Mouse (Mus musculus) gastrocnemius, postnatal 25 days (tissue): ENCODE data around the gene Lingo2. TPM values are rescaled to one million over a fixed set of nuclear protein-coding genes. Genes with fewer than 3 reads are reported as not detected.

ENCODE experiments used
- DNase-seq: peaks from one replicate; pipeline ENCODE4 v3.0.0; 2022
- total RNA-seq, 2 experiments: library from RNA; stranded (reverse); gene quantifications; 1 replicate in 1 of 2; 2 replicates in 1 of 2; pipeline ENCODE4 v1.2.3; 2021

Lingo2 gene
- total RNA-seq, 2 experiments from 2014 or later: not detected

DNA sequence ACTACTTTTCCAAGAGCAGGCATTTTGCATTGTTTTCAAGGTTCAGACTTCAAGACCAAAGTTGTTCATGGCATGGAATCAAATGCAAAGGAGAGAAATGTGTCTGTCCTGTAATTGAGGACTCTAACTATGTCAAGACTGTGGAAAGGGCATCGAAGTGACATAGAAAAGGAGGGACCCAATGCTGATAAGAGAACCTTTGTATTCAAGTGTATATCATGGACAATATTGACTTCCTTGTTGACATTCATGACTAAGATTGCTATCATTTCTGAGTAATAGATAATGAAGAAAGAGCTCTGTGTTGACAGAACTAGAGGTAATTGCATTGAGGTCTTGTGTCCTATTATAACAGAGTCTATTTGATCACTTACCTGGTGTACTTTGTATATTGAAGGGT, 390.6 kb downstream of the Lingo2 start:
- DNase-seq: no peak

DNA sequence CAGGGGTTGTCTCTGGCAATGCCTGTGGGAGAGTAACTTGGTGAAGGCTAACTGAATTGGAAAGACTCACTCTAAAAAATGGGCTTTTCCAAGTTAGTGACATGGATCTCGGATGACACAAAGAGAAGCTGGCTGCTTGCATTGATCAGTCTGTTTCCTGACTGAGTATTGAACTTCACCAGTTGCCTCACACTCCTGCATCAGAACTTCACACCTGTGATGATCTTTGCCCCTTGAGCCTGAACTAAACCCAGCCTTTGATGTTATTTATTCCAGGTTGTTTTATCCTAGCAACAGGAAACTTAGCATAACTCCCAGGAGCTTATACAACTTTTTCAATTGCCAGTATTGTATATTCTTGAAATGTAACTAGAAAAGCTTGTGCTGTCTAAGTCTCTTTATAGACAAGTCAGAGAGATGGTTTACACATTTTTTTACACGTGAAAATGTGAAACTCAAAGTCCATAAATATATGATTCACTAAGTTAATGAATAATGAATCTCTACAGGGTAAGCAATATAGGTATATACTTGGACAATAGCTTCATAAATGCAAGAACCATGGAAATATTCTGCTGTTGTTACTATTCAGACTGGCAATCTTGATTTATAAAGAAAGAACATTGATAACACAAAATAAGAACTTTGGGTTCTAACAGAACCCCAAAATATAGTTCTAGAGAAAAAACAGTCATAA, 410.7 kb downstream of the Lingo2 start:
- no peak for DNase-seq

DNA sequence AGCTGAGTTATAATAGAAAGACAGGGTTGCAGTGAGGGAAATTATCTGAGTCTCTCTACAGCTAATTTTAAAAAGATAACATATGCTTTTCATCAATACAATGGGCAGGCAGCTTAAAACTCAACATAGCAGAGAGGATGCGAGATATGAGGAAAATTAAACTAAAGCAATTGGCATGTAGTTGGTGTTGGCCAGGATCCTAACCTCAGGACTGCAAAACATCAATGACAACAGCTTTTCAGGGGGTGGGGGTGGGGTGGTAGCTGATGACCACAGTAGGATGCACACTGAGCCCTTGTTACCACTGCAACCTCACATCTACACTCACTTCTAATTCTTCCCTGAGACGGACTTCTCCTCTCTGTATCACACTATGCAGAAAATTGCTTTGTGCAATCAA, 417.7 kb downstream of the Lingo2 start:
- DNase-seq: no peak

DNA sequence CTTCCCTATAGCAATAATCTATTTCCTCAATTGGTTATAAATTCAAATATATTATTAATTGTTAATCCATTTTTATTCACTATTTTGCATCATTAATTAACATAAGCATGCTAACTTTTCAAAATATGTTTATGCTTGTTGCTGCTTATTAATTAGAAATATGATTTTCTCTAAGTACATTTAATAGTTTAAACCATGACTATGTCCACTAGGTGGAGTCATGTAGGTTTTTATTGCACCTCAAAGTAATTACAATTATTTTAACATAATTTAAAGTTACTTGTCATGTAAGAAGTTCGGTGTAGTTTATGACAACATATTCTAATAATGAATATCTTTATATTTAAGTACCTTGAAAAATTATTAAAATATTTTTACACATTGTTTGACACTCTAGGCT, 461.3 kb downstream of the Lingo2 start:
- DNase-seq: no peak

DNA sequence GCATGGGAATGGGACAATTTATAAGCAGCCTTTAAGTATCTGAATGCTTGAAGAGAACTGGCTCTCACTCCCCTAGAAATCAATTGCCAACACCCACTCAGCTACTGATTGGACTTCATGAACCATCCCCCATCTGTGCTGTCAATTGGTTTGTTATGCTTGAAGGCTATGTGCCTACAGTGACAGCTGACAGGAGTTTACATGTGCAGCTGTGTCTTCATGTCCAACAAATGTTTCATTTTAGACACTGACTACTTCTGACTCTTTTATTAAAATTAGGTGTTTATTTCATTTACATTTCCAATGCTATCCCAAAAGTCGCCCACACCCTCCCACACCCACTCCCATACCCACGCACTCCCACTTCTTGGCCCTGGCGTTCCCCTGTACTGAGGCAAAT, 516.3 kb downstream of the Lingo2 start:
- no peak for DNase-seq

DNA sequence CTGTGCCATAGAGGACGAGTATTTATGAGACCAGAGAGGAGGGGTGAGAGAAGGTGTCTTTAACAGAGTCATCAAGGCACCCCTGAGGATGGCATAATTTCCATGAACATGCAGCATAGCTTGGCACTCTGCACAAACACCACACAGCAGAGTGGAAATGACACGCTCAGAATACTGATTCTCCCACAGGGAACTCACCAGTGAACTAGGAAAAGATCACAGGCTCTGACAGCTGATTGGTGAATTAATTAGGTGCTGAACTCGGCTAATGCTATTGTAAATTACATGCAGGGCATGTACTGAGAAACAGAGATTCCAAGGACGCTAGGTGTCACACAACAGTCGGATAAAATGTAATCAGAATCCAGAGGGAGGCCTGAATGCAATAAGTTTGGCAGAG, 525.4 kb downstream of the Lingo2 start:
- DNase-seq: no peak

DNA sequence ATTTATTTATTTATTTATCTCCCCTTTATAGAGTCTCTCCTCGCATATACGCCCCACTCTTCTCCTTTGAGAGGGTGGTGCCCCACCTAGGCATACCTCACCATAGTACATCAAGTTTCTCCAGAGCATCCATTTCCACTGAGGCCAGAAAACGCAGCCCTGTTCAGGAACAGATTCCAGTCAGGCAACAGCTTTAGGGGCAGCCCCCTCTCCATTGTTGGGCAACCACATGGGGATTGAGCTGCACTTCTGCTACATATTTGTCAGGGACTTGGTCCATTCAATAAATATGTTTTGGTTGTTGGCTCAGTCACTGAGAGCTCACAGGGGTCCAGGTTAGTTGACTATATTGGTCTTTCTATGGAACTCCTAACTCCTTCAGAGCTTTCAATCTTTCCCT, 544.2 kb downstream of the Lingo2 start:
- DNase-seq: no peak

DNA sequence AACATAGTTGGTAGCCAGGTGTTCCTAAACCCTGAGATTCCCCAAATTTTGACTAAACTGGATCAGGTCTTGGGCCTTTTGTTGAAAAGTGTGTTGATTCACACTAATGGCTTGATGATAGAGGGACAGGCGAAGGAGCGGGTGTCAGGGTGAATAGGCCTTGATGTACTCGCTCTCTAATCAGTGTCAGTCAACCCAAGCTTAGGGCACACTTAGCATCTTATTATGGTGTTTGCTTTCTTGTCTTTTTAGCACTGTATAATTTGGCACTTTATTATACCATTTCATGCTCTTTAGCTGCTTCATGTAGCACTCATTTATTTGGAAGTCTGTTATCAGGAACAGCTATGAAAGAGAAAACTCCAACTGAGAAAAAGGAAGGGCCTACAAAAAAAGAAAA, 582.6 kb downstream of the Lingo2 start:
- DNase-seq: no peak

DNA sequence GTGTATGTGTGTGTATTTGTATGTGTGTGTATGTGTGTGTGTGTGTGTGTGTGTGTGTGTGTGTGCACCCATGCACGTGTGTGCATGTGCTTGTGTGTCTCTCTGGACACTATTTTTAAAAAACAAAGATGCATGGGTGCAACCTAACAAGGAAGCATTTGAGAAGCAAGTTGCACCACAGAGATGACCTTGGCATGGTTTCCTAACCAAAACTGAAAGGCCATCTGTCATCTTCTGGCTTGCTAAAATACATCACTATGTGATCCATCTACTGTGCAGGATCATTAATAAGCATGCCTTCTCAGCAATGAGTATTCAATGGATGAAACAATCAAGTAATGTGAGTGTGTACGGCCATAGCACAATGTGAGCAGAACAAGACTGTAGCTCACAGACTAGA, 597.1 kb downstream of the Lingo2 start:
- no peak for DNase-seq

DNA sequence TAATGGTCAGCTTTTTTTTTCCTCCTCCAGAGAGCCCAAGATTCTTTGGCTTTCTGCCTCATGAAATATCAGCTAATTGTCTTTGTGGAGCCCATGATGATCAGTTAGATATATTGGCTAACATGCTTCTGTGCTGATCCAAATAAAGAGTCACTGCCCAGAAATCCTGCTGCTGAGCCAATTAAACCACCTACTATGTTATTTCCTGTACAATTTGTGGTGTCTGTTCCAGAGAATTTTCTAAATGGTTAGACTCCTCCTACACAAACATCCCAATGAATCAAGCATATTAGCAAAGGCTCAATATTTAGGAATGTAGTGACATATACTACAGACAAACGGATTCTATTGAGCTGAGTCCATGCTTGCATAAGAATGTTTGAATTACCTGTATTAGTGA, 619.8 kb downstream of the Lingo2 start:
- no peak for DNase-seq

DNA sequence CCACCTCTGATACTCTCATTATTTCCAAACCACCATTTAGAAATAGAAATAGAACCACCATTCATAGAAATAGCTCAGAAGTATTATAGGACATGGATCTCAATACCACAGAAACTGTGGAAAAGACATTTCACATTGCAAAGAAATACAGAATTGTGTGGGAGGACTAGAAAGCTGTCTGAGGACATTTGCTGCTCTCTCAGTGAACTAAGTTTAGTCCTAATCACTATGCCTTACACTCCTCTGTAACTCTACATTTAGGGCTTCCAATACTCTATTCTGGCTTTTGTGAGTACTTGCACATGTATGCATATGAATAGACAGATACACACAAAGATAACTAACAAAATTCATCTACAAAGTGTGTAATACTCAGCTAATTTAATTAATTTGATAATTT, 625.9 kb downstream of the Lingo2 start:
- DNase-seq: no peak

DNA sequence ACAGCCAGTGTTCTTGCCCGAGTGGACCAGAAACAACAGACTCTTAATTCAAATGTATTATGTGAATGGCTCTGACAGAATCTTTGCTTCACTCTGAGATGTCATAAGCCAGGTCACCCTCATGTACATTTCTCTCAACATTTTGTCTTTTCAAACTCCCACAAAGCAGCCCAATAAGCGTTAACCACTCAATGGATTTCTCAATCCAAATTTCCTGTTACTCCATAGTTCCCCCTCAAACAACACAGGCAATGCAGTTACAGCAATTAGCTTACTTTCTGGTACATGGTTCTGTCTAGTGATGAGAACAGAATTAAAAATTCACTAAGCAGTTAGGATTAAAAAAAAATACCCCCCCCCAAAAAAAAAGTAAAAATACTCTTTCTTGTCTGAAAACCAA, 638.5 kb downstream of the Lingo2 start:
- DNase-seq: no peak

DNA sequence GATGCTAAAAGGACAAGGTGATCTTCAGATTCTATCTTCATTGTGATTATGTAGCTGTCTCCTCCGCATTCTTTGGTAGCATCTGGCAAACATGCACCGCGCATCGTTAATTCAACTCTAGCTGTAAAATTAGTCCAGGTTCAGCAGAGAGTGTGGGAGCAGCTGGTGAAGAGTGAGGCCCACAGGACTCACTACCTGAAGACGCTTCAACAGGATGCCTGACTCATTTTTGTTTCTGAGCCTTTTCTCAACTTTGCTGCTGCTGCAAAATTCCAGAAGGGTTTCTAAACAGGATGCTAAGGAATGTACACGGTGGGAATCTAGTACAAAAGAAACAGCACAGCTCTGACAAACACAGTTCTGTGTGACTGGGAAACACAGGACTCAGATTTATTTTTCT, 640.1 kb downstream of the Lingo2 start:
- no peak for DNase-seq

DNA sequence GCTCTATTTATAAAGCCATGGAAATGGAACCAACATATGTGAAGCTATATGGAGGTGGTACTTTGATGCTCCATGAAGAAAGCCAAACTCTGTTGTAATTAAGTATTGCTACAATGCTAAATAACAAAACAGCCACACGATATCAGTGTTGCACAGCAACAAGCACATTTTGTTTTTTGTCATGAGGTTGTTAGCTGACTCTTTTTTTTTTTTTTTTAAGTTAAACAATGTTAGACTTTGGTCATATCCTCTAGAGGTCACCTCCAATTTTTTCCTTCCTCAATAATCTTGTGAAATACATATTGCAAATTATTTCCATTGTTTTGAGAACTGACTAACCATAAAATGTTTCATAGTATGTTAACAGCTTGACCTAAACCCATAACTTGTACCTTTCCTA, 646.3 kb downstream of the Lingo2 start:
- no peak for DNase-seq

DNA sequence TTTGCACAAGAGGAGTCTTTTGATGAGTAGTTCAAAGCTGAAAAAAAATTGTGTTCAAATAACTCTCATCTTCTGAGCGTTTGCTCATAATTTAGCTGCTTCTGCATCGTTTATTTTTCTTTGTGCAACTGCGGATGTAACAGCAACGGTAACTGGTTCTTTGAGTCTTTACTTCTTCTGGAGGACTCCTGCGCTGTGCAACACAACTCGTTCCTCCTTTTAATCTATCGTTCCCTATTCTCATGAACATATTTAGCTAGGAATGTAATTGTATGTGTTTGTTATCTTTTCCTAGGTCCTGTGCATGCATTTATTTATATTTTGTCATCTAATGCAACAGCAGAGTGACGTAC, 661.9 kb downstream of the Lingo2 start:
- no peak for DNase-seq

DNA sequence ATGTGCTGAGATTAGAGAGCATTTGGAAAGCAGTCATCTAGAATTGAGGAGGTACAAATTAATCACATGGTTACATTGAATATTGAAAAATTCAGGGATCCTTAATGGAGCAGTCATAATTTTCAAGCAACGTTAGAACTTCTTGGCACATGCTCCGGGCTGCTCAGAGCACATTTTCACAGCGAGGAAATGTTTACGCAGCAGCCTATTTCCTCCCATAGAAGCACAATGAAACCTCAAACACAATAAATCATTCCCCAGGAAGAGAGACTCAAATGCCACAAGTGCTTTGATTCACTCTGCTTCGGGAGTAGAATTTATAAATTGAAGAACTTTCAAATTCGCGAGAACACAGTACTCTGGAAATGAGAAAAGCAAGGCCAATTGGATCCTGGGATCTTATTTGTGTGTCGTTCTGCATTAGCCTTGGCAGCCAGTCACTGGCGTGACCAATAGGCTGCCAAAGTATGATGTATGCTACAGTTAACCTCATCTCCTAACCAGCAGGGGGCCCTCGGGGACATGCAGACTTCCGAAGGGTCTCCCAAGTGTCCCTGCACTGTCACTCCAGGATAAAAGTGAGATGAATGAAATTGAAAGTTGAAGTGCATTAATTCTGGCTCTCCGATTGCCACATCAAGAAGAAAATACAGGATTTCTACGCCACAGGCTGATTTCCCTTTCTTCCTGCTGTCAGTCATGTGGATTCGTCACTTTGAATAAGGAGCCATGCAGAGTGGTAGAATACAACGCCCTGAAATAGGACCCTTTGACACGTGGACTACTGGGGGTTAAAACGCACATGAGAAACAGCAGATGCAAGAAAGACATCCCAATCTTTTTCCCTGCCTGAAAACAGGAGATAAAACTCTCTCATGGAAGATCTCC, 662.5 kb downstream of the Lingo2 start:
- DNase-seq: peak; percentile 11

DNA sequence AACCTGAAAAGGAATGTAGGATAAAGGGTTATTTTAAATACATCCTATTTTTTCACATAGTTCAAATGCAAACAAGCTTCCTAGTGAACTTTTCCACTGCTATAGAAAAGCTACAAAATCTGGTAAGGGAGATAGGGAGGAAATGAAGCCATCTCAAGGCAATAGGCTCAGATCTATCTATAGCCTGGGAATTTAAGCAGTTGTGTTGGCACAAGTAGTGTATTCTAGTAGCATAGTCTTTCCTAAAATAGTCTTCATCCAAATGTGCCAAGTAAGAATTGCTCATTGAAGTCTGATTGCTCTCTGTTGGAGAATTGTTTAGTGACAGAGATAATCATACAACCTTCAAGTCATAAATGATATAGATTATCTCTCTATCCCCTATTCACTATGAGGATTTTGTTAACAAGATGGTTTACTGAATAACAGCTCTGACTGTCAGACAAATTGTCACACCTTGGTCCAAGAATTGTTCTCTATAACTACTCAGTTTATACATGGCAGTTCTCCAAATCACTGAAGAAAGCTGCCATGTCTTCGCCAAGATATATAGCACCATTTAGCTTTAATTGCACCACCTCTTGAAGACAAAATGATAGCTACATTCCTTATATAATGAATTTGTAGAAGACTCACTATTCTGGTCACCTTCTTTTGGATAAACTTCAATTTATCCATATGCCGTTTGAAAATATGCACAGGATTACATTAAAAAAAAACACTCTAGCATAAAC, 688.9 kb downstream of the Lingo2 start:
- DNase-seq: no peak

DNA sequence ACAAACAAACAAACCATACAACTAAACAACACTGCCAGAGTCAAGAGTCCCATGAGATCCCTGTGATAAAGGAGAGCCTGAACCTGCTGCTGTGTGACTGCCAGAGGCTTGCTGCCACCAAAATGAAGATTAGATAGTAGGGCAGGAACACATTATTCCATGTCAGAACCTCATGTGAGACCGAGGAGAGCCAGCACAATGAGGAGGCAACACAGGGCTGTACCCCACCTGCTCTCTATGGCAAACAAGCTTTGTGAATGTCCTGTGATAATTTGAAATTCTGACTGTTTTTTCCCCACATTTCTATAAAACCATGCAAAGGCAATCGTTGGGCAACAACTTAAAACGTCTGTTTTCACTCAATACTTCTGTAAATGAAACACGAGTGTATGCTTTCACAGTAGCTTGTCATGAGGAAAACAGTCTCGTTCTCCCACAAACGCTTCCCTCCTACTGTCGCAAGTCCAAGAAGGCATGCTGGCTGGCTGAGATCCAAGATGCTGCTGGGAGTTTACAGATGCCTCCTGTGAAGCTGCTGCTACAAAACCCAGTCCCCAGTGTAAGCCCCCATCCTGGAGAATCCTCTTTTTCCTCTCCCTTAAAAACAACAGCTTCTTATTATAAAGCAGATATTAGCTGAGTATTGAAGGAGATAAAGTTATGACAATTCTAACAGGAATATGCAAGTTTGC, 765.2 kb downstream of the Lingo2 start:
- no peak for DNase-seq

DNA sequence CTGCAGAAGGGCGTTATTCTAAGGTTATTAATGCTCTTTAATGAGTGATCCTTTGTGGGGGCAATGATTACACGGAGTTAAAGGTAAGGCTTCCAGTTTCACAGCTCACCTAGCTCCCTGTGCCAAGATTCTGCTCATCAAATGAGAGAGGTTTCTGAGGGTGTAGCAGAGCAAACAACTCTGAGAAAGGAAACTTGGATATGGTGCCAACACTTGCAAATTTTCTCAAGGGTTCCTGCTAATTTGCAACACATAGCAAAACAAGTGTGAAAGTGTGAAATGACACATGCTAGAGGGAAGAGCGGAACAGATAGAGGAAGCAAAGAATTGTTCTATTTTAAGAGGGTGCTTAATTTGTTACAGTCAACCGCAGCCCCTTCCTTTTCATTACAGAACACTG, 767.9 kb downstream of the Lingo2 start:
- no peak for DNase-seq

DNA sequence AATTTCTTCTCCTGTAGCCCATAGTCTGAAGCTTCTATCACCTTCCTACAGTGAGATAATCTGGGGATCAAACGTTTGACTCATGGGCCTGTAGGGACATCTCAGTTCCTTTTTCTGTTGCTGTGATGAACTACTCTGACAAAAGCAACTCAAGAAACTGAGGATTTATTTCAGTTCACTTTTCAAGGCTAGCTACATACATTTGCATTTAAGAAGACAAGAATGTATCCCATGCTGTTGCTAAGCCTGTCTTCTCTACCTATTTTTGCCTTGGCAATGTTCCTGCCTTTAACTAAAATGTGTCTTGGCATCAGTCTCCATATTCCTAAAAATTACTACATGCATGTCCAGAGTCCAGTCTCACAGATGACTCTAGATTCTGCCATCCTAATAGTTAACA, 781.4 kb downstream of the Lingo2 start:
- DNase-seq: no peak

DNA sequence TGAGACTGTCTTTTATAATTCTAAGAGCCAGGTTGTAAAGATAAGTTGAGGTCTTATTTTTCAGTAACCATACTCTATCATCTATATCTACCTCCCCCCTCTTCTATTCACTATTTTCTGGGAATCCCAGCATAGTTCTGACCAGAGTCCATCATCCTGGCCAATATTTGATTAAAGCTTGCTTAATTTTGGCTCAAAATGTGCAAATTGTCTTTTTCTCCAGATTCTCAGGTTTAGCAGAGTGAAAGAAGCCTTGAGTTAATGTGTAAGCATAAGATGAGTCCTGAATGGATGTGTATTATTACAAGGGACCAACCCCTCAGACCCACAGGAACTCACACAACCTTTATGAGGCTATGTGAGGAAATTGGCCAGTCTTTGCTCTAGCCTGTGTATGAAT, 820.2 kb downstream of the Lingo2 start:
- no peak for DNase-seq

DNA sequence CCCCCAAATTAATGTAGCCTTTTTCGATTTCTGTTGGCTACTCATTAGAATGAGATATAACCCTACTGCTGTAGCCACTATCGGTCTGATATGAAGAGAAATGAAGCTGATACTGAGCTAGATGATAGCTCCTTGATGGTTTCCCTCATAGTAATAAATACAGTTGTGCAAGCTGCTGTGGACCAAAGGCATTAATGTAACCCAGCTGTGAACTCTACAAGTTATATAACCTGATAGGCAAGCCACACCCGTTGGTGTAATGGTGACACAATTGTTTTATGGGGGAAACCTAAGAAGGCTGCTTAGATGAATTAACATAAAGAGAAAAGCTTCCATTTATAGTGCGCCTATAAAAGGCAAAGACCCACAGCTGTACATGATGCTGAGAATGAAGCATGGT, 856.1 kb downstream of the Lingo2 start:
- DNase-seq: no peak
